Mouse (Mus musculus): Measurements from ENCODE around the gene Itgb3bp. TPM values are rescaled to one million over a fixed set of nuclear protein-coding genes. Genes with fewer than 3 reads are reported as not detected.

The Itgb3bp gene
- polyA plus RNA-seq, 1 experiment from 2014 or later, result 10.6 TPM

DNA sequence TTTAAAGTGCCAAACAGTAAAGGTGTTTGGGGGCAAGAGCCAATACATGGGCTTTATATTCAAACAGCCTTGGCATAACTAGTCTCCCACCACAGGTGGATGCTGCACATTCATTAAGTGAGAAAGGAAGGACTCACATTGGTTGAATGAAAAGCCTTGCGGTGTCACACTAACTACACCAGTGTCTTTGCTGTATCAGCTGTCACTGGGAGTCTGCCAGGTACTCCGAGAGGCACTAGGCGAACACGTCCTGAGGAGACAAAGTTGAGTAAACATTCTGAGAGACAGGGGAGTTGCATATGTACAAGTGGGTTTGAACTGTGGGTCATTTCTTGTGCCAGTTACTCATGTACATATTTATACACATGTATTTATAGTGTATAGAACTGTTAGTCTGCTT, 205.3 kb downstream of the Itgb3bp start:
- Histone ChIP-seq H3K4me1 (ENCODE audit: control insufficient read depth, insufficient read depth, low read length) (no peaks in the 10 kb centered on the region), H3K27me3 (ENCODE audit: control insufficient read depth, insufficient read depth, low read length) (no peaks in the 10 kb centered on the region), H3K4me3 (ENCODE audit: low read depth, low read length) (no peak overlapping the region), H3K27ac (ENCODE audit: low read depth, low read length) (no peak overlapping the region), H3K9me3 (ENCODE audit: control insufficient read depth, low read length) (no peaks in the 10 kb centered on the region), H3K36me3 (ENCODE audit: control insufficient read depth, insufficient read depth, low read length) (no peaks in the 10 kb centered on the region), H3K9ac (replicated peaks; ENCODE audit: low read depth, low read length) (no peak overlapping the region), H3K4me2 (ENCODE audit: low read depth, low read length) (no peak overlapping the region)
- 94% methylated on average over 4 of the region's 4 CpGs for WGBS
- no peak for ATAC-seq (ENCODE audit: low read depth)

DNA sequence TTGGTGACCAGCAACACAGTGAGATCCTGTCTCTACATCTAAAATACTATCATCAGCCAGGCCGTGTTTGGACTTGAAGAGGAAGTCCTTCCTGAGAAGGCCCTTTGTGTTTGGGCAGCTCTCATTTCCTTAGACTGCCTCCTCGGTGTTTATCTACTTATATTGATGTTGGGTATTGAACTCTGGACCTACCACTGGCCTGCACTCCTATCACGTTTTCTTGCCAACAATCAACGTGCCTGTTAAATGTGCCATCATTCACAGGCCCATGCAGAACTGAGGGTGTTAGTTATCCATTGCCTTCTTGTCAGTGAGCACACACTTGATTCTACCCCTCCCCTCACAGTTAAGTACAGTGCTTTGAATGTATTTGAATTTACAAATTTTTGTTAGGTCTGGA, 211.7 kb downstream of the Itgb3bp start:
- Histone ChIP-seq H3K9ac (replicated peaks; ENCODE audit: low read depth, low read length) (no peak overlapping the region), H3K27me3 (ENCODE audit: control insufficient read depth, insufficient read depth, low read length) (no peaks in the 10 kb centered on the region), H3K27ac (ENCODE audit: low read depth, low read length) (no peak overlapping the region), H3K9me3 (ENCODE audit: control insufficient read depth, low read length) (no peaks in the 10 kb centered on the region), H3K4me2 (ENCODE audit: low read depth, low read length) (no peak overlapping the region), H3K4me1 (ENCODE audit: control insufficient read depth, insufficient read depth, low read length) (no peaks in the 10 kb centered on the region), H3K36me3 (ENCODE audit: control insufficient read depth, insufficient read depth, low read length) (no peaks in the 10 kb centered on the region), H3K4me3 (ENCODE audit: low read depth, low read length) (no peak overlapping the region)
- WGBS, result 73% methylated on average over 4 of the region's 4 CpGs
- ATAC-seq (ENCODE audit: low read depth), result no peak

DNA sequence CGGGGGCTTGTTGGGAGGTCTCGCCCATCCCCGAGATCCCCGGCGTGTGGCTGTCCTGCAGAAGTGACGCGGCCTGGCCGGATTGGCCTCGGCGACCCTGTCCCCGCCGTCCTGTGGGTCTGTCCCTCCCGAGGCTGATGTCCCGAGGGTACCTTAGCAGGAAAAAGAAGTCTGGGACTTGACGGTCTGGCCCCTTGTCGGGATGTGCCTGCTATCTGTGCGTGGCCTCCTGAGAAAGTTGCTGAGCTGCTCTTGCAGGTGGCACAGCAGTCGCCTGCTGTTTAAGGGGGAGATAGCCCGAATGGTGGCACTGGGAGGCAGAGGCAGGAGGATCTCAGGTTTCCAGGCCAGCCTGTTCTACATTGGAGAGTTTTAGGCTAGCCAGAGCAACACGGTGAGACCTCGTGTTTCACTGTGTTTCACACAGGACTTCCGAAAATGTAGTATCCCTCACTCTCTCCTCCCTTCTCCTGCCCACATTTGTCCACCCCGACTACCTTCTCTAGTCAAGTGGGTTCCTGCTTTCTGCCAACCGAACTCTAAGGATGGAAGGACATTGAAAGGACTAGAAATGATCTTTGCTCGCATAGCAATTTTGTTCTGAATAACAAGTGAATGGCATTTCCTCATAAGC, 213.7 kb downstream of the Itgb3bp start:
- peak; percentile 69; the same call in 1 of the 2 replicates for ATAC-seq (ENCODE audit: low read depth)
- 28% methylated on average over 25 of the region's 25 CpGs for WGBS
- H3K36me3 ChIP-seq (ENCODE audit: control insufficient read depth, insufficient read depth, low read length), result no peaks in the 10 kb centered on the region
- peak overlapping the region; percentile 64 for H3K4me2 ChIP-seq (ENCODE audit: low read depth, low read length)
- H3K4me3 ChIP-seq (ENCODE audit: low read depth, low read length), result peak overlapping the region; percentile 64
- peak overlapping the region; percentile 67 for H3K9ac ChIP-seq (replicated peaks; ENCODE audit: low read depth, low read length)
- 0 out of 2 replicates have a peak overlapping the region, but pooled peaks have one; percentile 12 for H3K27ac ChIP-seq (ENCODE audit: low read depth, low read length)
- no peaks in the 10 kb centered on the region for H3K4me1 ChIP-seq (ENCODE audit: control insufficient read depth, insufficient read depth, low read length)
- no peaks in the 10 kb centered on the region for H3K27me3 ChIP-seq (ENCODE audit: control insufficient read depth, insufficient read depth, low read length)
- no peaks in the 10 kb centered on the region for H3K9me3 ChIP-seq (ENCODE audit: control insufficient read depth, low read length)

Other genes starting within 250 kb of the Itgb3bp start
- 12.3 and 15.9 TPM in 2 replicates for gene Alg6, start 214.1 kb downstream of the Itgb3bp start, polyA plus RNA-seq (2014; fragmentation: Nextera tagmentation; extraction: Ambion mirVana)
- 13.6 and 13.9 TPM in 2 replicates for gene Efcab7, start 100.6 kb downstream of the Itgb3bp start, polyA plus RNA-seq (2014; fragmentation: Nextera tagmentation; extraction: Ambion mirVana)
- gene Pgm1, start 399 bp downstream of the Itgb3bp start, polyA plus RNA-seq (2014; fragmentation: Nextera tagmentation; extraction: Ambion mirVana), result 77.1 and 86.5 TPM in 2 replicates
- 0.47 and 1.5 TPM in 2 replicates for gene Ror1, start 166.0 kb upstream of the Itgb3bp start, polyA plus RNA-seq (2014; fragmentation: Nextera tagmentation; extraction: Ambion mirVana)

All from neural tube, embryonic 14.5 days (tissue).